Mouse (Mus musculus): ENCODE measurements around the gene Acp2. TPM values are rescaled to one million over a fixed set of nuclear protein-coding genes. Genes with fewer than 3 reads are reported as not detected.

Acp2 gene
- polyA plus RNA-seq, 1 experiment from 2014 or later, result 29.7 TPM

- 62% methylated on average over 1 of the region's 1 CpGs for WGBS
- no peaks in the 10 kb centered on the region for H3K36me3 ChIP-seq (ENCODE audit: insufficient read depth, low read length)
- H3K9ac ChIP-seq (replicated peaks; ENCODE audit: low read length), result no peak overlapping the region
- H3K27ac ChIP-seq (ENCODE audit: low read length), result no peak overlapping the region
- no peak overlapping the region for H3K4me3 ChIP-seq (ENCODE audit: low read length)
- peaks cover 6% of the 10 kb centered on the region for H3K4me1 ChIP-seq (ENCODE audit: insufficient read depth, low read length)
- H3K4me2 ChIP-seq (replicated peaks; ENCODE audit: low read depth, low read length), result no peak overlapping the region
- ATAC-seq (ENCODE audit: low FRiP score, low TSS enrichment), result no peak
- no peaks in the 10 kb centered on the region for H3K9me3 ChIP-seq (ENCODE audit: low read length)
- no peaks in the 10 kb centered on the region for H3K27me3 ChIP-seq (ENCODE audit: insufficient read depth, low read length)
These were observed 16.5 kb upstream of the Acp2 start for GRCm38 (mm10) chr2:91186208-91186607.

GRCm38 (mm10) chr2:91187431-91187830 is 15.3 kb upstream of the Acp2 start:
- Histone ChIP-seq H3K4me2 (replicated peaks; ENCODE audit: low read depth, low read length) (no peak overlapping the region), H3K27me3 (ENCODE audit: insufficient read depth, low read length) (no peaks in the 10 kb centered on the region), H3K4me1 (ENCODE audit: insufficient read depth, low read length) (no peaks in the 10 kb centered on the region), H3K27ac (ENCODE audit: low read length) (no peak overlapping the region), H3K36me3 (ENCODE audit: insufficient read depth, low read length) (no peaks in the 10 kb centered on the region), H3K9ac (replicated peaks; ENCODE audit: low read length) (no peak overlapping the region), H3K4me3 (ENCODE audit: low read length) (no peak overlapping the region), H3K9me3 (ENCODE audit: low read length) (no peaks in the 10 kb centered on the region)
- ATAC-seq (ENCODE audit: low FRiP score, low TSS enrichment), result no peak
- 60% methylated on average over 4 of the region's 4 CpGs for WGBS

GRCm38 (mm10) chr2:91190501-91190900 is 12.2 kb upstream of the Acp2 start:
- H3K27ac ChIP-seq (ENCODE audit: low read length), result no peak overlapping the region
- WGBS, result 88% methylated on average over 16 of the region's 16 CpGs
- no peak for ATAC-seq (ENCODE audit: low FRiP score, low TSS enrichment)

GRCm38 (mm10) chr2:91194624-91195332 is 7.9 kb upstream of the Acp2 start:
- peaks cover 6% of the 10 kb centered on the region for H3K4me1 ChIP-seq (ENCODE audit: insufficient read depth, low read length)

More at GRCm38 (mm10) chr2:91190501-91190900, 12.2 kb upstream of the Acp2 start:
- Histone ChIP-seq H3K36me3 (ENCODE audit: insufficient read depth, low read length) (no peaks in the 10 kb centered on the region), H3K4me3 (ENCODE audit: low read length) (no peak overlapping the region), H3K9me3 (ENCODE audit: low read length) (no peaks in the 10 kb centered on the region), H3K4me2 (replicated peaks; ENCODE audit: low read depth, low read length) (no peak overlapping the region), H3K9ac (replicated peaks; ENCODE audit: low read length) (no peak overlapping the region), H3K27me3 (ENCODE audit: insufficient read depth, low read length) (no peaks in the 10 kb centered on the region), H3K4me1 (ENCODE audit: insufficient read depth, low read length) (peaks cover 6% of the 10 kb centered on the region)

GRCm38 (mm10) chr2:91196577-91197001 is 6.1 kb upstream of the Acp2 start:
- no peak overlapping the region for H3K4me3 ChIP-seq (ENCODE audit: low read length)
- no peaks in the 10 kb centered on the region for H3K27me3 ChIP-seq (ENCODE audit: insufficient read depth, low read length)
- no peak overlapping the region for H3K4me2 ChIP-seq (replicated peaks; ENCODE audit: low read depth, low read length)
- ATAC-seq (ENCODE audit: low FRiP score, low TSS enrichment), result no peak
- H3K9me3 ChIP-seq (ENCODE audit: low read length), result no peaks in the 10 kb centered on the region
- no peak overlapping the region; the same call in 1 of the 2 replicates for H3K9ac ChIP-seq (replicated peaks; ENCODE audit: low read length)
- peaks cover 7% of the 10 kb centered on the region for H3K4me1 ChIP-seq (ENCODE audit: insufficient read depth, low read length)
- no peaks in the 10 kb centered on the region for H3K36me3 ChIP-seq (ENCODE audit: insufficient read depth, low read length)
- no peak overlapping the region for H3K27ac ChIP-seq (ENCODE audit: low read length)
- 45% methylated on average over 3 of the region's 3 CpGs for WGBS

More at GRCm38 (mm10) chr2:91194624-91195332, 7.9 kb upstream of the Acp2 start:
- WGBS, result under 1% methylated on average over 27 of the region's 27 CpGs
- H3K4me2 ChIP-seq (replicated peaks; ENCODE audit: low read depth, low read length), result peak overlapping the region; percentile 64
- 0 out of 2 replicates have a peak overlapping the region, but pooled peaks have one; percentile 0 for H3K27ac ChIP-seq (ENCODE audit: low read length)
- no peaks in the 10 kb centered on the region for H3K27me3 ChIP-seq (ENCODE audit: insufficient read depth, low read length)
- no peaks in the 10 kb centered on the region for H3K9me3 ChIP-seq (ENCODE audit: low read length)
- H3K4me3 ChIP-seq (ENCODE audit: low read length), result peak overlapping the region; percentile 37
- peak; percentile 92 for ATAC-seq (ENCODE audit: low FRiP score, low TSS enrichment)
- no peaks in the 10 kb centered on the region for H3K36me3 ChIP-seq (ENCODE audit: insufficient read depth, low read length)
- H3K9ac ChIP-seq (replicated peaks; ENCODE audit: low read length), result peak overlapping the region; percentile 68

GRCm38 (mm10) chr2:91198888-91199287 is 3.8 kb upstream of the Acp2 start:
- H3K4me1 ChIP-seq (ENCODE audit: insufficient read depth, low read length), result peaks cover 17% of the 10 kb centered on the region
- H3K4me2 ChIP-seq (replicated peaks; ENCODE audit: low read depth, low read length), result no peak overlapping the region
- H3K9ac ChIP-seq (replicated peaks; ENCODE audit: low read length), result no peak overlapping the region
- H3K27me3 ChIP-seq (ENCODE audit: insufficient read depth, low read length), result no peaks in the 10 kb centered on the region
- H3K4me3 ChIP-seq (ENCODE audit: low read length), result no peak overlapping the region
- WGBS, result 91% methylated on average over 3 of the region's 3 CpGs
- H3K36me3 ChIP-seq (ENCODE audit: insufficient read depth, low read length), result no peaks in the 10 kb centered on the region
- no peak for ATAC-seq (ENCODE audit: low FRiP score, low TSS enrichment)
- H3K27ac ChIP-seq (ENCODE audit: low read length), result no peak overlapping the region
- no peaks in the 10 kb centered on the region for H3K9me3 ChIP-seq (ENCODE audit: low read length)

GRCm38 (mm10) chr2:91202972-91203656 is 429 bp downstream of the Acp2 start:
- peak overlapping the region; percentile 14; the same call in 1 of the 2 replicates for H3K27ac ChIP-seq (ENCODE audit: low read length)
- WGBS, result 10% methylated on average over 20 of the region's 20 CpGs

GRCm38 (mm10) chr2:91206254-91206775 is 3.6 kb downstream of the Acp2 start:
- Histone ChIP-seq H3K9me3 (ENCODE audit: low read length) (no peaks in the 10 kb centered on the region), H3K36me3 (ENCODE audit: insufficient read depth, low read length) (peaks cover 39% of the 10 kb centered on the region), H3K27me3 (ENCODE audit: insufficient read depth, low read length) (no peaks in the 10 kb centered on the region), H3K27ac (ENCODE audit: low read length) (no peak overlapping the region), H3K4me3 (ENCODE audit: low read length) (no peak overlapping the region), H3K9ac (replicated peaks; ENCODE audit: low read length) (no peak overlapping the region), H3K4me1 (ENCODE audit: insufficient read depth, low read length) (peaks cover 15% of the 10 kb centered on the region), H3K4me2 (replicated peaks; ENCODE audit: low read depth, low read length) (no peak overlapping the region)
- no peak for ATAC-seq (ENCODE audit: low FRiP score, low TSS enrichment)
- 96% methylated on average over 9 of the region's 9 CpGs for WGBS

More at GRCm38 (mm10) chr2:91202972-91203656, 429 bp downstream of the Acp2 start:
- Histone ChIP-seq H3K36me3 (ENCODE audit: insufficient read depth, low read length) (peaks cover 16% of the 10 kb centered on the region), H3K9ac (replicated peaks; ENCODE audit: low read length) (peak overlapping the region; percentile 91), H3K4me1 (ENCODE audit: insufficient read depth, low read length) (peaks cover 15% of the 10 kb centered on the region), H3K9me3 (ENCODE audit: low read length) (no peaks in the 10 kb centered on the region), H3K4me3 (ENCODE audit: low read length) (peak overlapping the region; percentile 57), H3K27me3 (ENCODE audit: insufficient read depth, low read length) (no peaks in the 10 kb centered on the region), H3K4me2 (replicated peaks; ENCODE audit: low read depth, low read length) (peak overlapping the region; percentile 76)
- no peak for ATAC-seq (ENCODE audit: low FRiP score, low TSS enrichment)

GRCm38 (mm10) chr2:91213311-91213710 is 10.6 kb downstream of the Acp2 start:
- H3K36me3 ChIP-seq (ENCODE audit: insufficient read depth, low read length), result peaks cover 30% of the 10 kb centered on the region
- ATAC-seq (ENCODE audit: low FRiP score, low TSS enrichment), result no peak

GRCm38 (mm10) chr2:91217032-91217431 is 14.3 kb downstream of the Acp2 start:
- Histone ChIP-seq H3K9ac (replicated peaks; ENCODE audit: low read length) (no peak overlapping the region), H3K4me3 (ENCODE audit: low read length) (no peak overlapping the region), H3K27ac (ENCODE audit: low read length) (no peak overlapping the region)

More at GRCm38 (mm10) chr2:91213311-91213710, 10.6 kb downstream of the Acp2 start:
- no peak overlapping the region for H3K9ac ChIP-seq (replicated peaks; ENCODE audit: low read length)
- no peak overlapping the region for H3K27ac ChIP-seq (ENCODE audit: low read length)
- no peaks in the 10 kb centered on the region for H3K9me3 ChIP-seq (ENCODE audit: low read length)
- no peak overlapping the region for H3K4me3 ChIP-seq (ENCODE audit: low read length)
- H3K4me1 ChIP-seq (ENCODE audit: insufficient read depth, low read length), result no peaks in the 10 kb centered on the region
- H3K4me2 ChIP-seq (replicated peaks; ENCODE audit: low read depth, low read length), result no peak overlapping the region
- H3K27me3 ChIP-seq (ENCODE audit: insufficient read depth, low read length), result no peaks in the 10 kb centered on the region

More at GRCm38 (mm10) chr2:91217032-91217431, 14.3 kb downstream of the Acp2 start:
- no peak overlapping the region for H3K4me2 ChIP-seq (replicated peaks; ENCODE audit: low read depth, low read length)
- peaks cover 7% of the 10 kb centered on the region; the same call in 1 of the 2 replicates for H3K36me3 ChIP-seq (ENCODE audit: insufficient read depth, low read length)
- ATAC-seq (ENCODE audit: low FRiP score, low TSS enrichment), result no peak
- no peaks in the 10 kb centered on the region for H3K4me1 ChIP-seq (ENCODE audit: insufficient read depth, low read length)
- H3K9me3 ChIP-seq (ENCODE audit: low read length), result no peaks in the 10 kb centered on the region
- 62% methylated on average over 4 of the region's 4 CpGs for WGBS
- no peaks in the 10 kb centered on the region for H3K27me3 ChIP-seq (ENCODE audit: insufficient read depth, low read length)
